Mouse (Mus musculus) kidney, adult 11 months (tissue): ENCODE results near the gene Dync2h1.
"Not testable (repeated sequence)": the region's sequence is repeated elsewhere in the genome, so short reads cannot be mapped to it uniquely, and the experiment has no call there.

Experiments
- DNase-seq: peaks from one replicate; pipeline ENCODE4 v3.0.0; 2022

The Dync2h1 gene

DNA sequence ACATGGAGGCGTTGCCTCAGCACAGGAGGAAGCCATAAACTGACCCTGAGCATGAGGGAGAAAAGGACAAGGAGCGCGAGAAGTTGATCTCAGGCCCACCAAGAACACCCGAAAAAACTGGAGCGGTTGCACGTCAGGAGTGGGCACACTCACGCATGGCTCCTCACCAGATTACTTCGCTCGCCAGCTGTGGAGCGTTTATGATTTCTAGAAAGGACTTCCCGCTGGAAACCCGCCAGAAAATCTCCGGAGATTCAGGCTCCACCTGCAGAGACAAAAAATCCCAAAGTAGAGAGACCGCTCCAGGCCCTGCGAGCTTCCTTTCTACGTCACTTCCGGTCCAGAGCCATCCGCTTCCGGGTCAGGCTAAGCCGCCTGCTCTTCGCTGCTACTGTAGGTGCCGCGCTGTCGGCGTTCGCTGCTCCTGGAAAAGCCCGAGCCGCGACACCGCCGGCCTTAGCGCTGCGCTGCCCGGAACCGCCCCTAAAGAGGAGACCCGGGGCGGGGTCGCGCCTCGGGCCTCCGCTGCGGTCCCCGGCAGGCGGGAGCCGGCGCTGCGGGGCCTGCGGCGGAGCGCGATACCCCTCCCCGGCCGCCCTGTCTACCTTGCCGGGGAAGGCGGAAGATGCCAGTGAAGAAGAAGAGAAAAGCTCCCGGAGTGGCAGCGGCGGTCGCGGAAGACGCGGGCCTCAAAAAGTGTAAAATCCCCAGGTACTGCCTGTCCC lies at the start of gene Dync2h1, which contains the start of gene Dcun1d5:
TSS of gene Dync2h1 (minus strand) at position 275 of the 725 bp plus-strand sequence.
TSS of gene Dcun1d5 (plus strand) at position 349 of the 725 bp plus-strand sequence.
- peak; percentile 95 for DNase-seq

DNA sequence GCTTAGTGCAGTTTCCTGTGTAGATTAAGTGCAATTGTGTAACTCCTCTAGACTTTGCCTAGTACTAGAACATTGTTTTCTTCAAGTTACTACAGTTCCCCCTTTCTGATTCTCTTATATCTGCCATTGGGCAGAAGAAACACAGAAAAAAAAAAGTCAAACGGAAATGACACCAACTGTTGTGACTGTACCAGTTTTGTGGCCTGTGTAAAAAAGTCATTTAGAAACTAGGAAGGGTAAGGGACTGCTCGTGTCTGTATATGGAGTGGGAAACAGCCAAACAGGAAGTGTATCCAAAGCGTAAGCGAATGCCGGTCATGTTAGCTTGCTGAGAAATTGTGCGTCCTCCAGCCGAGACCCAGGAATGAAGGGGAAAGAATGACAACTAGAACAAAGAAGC lies 37.2 kb upstream of the Dync2h1 start:
- DNase-seq: no peak

GRCm38 (mm10) chr9:7221024-7221423 lies 36.8 kb upstream of the Dync2h1 start:
- DNase-seq: no peak

- no peak for DNase-seq
Observed at GRCm38 (mm10) chr9:7216240-7216639, 32.0 kb upstream of the Dync2h1 start.

DNA sequence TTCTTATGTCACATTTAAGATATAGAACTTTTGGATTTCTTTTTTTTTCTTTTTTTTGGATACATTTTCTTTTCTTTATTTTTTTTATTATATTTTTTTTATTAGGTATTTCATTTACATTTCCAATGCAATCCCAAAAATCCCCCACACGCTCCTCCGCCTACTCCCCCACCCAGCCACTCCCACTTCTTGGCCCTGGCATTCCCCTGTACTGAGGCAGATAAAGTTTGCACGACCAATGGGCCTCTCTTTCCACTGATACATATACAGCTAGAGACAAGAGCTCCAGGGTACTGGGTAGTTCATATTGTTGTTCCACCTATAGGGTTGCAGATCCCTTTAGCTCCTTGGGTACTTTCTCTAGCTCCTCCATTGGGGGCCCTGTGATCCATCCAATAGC lies 6.4 kb upstream of the Dync2h1 start:
- not testable (repeated sequence) for DNase-seq

DNA sequence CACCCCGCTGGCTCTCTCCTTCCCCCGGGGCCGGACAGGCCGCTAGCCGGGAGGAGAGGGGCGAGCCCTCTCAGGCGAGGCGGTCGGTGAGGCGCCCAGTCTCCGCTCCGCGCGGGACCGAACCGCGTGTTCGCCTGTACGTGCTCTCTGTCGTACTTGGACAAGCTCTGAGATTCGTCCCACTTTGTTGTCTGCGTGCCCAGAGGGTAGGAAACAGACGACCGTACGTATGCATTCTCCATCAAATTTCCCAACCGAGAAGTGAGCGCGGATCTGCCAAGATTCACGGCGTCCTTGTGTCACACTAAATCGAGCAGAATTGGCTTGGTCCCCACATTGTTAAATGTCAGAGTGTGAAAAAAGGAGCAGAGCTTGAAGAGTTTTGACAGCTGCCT lies 648 bp upstream of the Dync2h1 start:
- DNase-seq: peak; percentile 27

DNA sequence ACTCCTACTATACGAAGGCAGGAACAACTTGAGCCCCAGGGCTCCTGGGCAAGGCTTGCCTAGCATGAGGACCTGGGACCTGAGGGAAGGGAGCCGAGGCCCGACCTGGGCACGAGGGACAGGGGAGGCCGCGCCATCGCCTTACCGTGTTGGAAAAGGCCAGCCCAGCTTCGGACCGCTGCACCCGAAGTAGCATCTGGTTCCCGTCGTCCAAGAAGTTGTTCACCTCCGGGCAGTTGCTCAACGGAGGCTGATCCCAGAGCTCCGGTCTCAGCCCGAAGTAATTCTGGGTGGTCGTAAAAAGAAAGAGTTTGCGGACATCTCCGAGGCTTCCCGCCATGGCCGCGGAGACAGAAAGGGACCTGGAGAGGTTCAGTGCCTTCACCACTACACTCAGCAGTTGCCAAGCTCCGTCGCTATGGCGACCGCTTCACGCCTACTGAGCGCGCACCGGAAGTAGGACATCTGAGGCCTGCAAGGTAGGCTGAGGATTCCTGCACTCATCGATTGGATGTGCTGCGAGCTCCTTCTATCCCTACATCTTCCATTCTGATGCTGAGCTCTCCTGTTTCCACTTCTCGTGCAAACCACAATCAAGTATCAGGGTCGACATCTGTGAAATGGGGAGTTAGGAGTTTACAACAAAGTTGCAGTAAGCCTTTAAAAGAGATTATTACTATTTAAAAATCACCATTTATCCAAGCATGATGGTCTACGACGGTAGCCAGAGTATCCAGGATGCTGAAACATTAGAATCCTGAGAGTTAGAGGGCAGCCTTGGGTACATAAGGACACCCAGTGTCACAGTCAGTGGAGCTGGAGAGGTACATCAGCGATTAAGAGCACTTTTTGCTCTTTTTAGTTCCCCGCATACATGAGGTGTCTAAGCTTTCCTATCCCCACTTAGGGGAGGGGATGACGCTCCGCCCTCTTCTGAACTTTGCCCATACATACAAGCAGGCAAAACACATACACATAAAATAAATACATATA lies 7.3 kb downstream of the Dync2h1 start:
- peak; percentile 95 for DNase-seq

DNA sequence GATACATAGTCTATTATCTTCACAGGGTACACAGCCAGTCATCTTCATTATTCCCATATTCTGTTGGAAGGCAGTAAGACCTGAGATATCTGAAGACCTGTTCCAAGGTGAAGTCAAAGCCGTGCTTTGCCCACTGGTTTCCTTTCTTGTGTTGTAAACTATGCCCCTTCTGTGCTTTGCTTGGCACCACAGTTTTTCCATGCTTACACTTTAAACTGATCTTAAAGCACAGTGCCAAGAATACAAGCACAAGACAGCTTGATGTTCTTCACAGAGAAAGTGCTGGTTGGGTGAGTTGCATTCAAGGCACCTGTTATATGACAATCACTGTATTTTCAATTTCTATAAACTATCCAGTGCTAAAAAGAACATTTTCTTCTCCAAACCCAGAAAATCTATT lies 10.5 kb downstream of the Dync2h1 start:
- peak; percentile 30 for DNase-seq

GRCm38 (mm10) chr9:7167339-7167998 lies 16.8 kb downstream of the Dync2h1 start:
- DNase-seq: no peak

GRCm38 (mm10) chr9:7160688-7161087 lies 23.6 kb downstream of the Dync2h1 start:
- DNase-seq: no peak

DNA sequence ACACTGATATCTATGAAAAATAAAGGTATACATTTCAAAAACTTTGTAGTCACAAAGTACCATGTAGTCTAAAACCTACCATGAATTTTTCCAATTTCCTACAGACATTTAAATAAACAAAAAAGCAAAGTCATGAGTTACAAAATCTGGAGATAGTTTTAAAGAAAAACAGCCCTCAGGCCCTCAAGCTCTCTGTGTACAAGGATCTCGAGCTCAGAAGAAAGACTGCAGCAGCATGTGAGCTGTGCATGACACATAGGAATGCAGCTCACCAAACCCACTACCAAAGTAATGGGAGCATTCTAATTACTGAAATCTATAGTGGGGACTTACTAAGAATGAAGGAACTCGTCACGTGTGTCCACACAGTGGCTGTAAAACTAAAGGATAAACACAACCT lies 24.5 kb downstream of the Dync2h1 start:
- DNase-seq: no peak

DNA sequence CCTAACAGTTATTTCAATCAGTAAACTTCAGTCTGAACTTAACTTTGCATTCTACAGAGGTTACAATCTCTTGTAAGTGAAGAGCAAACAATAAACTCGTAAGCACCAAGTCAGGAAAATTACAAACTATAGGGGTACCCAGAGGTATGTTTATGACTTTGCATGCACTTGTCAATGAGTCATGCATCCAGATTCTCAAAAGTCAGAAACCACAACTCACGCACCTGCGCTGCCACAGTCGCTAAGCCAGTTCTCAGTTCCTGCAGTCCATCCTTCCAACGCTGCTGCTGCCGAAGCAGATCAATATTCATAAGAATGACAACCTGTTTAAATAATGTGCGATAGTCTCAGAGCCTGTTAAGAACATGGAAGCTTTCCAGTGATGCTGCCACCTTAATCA lies 25.6 kb downstream of the Dync2h1 start:
- DNase-seq: no peak

DNA sequence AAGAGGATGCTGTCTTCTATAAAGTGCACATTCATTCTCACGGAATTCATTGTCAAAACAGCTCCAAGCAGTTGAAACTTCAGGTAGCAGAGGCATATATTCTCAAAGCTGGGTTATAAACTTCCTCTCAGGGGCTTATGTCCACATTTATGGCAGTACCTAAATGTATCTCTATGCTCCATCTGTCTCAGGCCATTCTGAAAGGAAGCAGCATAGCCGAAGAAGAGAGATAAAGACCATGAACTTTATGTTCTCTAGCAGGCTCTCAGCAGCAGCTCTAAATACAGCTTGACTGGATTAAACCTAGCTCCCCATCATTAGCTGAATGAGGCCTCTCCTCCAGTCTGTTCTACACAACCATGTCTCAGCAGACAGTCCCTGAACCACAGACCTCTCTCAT lies 29.9 kb downstream of the Dync2h1 start:
- DNase-seq: no peak

GRCm38 (mm10) chr9:7122863-7123262 lies 61.4 kb downstream of the Dync2h1 start:
- DNase-seq: no peak

DNA sequence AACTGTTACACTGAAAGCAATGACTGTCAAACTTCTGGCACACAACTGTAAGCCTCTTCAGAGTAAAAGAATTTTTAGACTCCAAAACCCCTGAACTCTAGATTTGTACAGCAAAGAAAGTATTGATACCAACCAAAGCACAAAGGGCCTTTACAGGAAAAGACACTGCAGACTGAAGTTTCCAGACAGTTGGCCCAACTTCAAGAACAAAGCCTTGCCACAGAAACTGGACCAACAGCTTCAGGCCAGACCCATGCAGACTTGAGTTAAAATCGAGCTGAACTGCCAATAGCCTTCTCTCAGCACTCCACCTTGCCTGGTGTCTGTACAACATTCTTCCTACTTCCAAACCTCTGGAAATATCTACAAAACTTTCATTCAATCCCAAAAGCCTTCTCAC lies 74.1 kb downstream of the Dync2h1 start:
- DNase-seq: no peak

DNA sequence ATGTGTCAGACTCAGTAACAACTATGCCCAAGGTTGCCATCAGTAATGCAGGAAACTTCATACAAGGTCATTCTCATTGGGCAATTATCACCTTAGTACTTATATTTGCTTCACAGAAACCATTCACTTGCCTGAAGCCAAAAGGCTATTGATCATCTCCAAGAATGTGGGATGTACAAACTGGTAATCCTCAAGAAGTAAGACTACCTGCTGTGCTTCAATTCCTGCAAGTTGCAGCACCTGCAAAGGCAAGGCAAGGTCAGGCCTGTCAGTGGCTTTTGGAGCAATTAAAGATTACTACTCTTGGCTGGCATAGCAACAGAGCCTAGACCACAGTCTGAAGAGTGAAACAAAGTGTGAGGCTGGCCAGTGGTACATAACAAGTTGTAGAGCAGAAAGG lies 82.9 kb downstream of the Dync2h1 start:
- DNase-seq: no peak

- no peak for DNase-seq
Observed at GRCm38 (mm10) chr9:7074625-7075024, 109.6 kb downstream of the Dync2h1 start.

DNA sequence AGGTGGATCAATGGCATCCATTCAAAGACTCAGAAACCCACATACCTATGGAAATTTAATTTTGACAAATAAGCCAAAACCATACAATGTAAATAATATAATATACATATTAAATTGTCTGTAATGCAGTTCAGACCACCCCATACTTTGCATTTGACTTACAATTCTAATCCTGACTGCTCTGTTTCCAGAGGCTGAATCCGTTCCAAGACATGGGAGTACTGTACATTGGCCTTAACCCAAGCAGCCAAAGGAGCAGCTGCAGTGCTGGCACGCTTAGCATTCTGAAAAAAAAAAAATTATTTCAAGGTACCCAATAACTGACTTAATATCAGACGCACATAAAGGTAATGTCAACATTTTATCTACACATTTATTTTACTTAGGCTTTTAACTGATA lies 113.4 kb downstream of the Dync2h1 start:
- DNase-seq: no peak

DNA sequence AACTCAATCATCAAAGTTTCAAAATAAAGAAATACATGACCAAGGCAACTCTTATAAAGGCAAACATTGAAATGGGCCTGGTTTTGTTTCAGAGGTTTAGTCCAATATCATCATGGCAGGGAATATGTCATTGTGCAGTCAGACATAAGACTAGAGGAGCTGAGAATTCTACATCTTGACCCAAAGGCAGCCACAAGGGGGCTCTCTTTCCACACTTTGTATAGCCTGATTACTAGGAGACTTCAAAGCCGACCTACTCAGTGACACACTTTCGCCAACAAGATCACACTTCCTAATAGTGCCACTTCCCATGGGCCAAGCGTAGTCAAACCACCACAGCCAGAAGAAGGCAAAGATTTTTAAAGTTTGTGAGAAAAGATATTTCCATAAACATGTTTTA lies 133.7 kb downstream of the Dync2h1 start:
- peak; percentile 2 for DNase-seq

- DNase-seq: no peak
Observed at GRCm38 (mm10) chr9:7042635-7043273, 141.5 kb downstream of the Dync2h1 start.

DNA sequence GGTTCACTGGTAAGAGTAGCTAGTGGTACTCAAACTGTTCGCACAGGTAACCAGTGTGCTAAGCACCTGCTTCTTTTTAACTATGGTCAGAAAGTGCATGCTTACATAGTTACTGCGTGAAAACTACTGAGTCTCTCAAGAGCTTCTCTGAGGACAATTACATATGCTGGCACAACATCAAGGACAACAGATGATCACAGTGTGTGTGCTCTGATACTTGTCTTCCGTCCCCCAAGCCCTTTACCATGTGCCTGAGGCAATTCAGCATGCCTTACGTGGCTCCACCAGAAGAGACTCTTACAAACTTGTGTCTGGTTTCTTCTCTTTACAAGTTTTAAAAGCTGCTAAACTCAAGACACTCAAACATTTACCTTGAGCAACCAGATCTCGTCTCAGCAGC lies 143.0 kb downstream of the Dync2h1 start:
- no peak for DNase-seq

DNA sequence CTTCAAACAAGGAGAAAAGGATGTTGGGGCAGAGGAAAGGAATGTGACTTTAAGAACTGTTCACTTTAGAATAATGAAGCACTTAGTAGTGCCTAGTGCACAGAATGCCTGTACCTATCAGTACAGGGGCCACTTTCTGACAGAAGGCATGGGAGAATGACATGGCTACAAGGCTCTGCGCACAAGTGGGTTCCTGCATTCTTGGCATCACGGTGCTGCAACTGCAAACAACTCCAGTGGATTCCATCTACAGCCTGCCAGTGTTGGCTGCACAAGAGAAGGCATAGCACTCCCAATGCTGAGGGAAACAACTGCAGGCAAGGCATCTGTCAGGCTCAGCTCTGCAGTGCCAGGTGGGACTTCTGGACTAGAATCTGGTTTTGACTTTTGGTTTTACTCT lies 151.7 kb downstream of the Dync2h1 start:
- DNase-seq: no peak

- DNase-seq: no peak
Observed at GRCm38 (mm10) chr9:7015600-7015999, 168.6 kb downstream of the Dync2h1 start.
